Mouse (Mus musculus): ENCODE measurements around the gene Rusc1.

Gene Rusc1

GRCm38 (mm10) chr3:89093175-89093574 lies at the start of gene Rusc1:
Gene Rusc1, minus strand, starts transcription at chr3:89093311.
- peak; percentile 85 to 89 for DNase-seq

DNA sequence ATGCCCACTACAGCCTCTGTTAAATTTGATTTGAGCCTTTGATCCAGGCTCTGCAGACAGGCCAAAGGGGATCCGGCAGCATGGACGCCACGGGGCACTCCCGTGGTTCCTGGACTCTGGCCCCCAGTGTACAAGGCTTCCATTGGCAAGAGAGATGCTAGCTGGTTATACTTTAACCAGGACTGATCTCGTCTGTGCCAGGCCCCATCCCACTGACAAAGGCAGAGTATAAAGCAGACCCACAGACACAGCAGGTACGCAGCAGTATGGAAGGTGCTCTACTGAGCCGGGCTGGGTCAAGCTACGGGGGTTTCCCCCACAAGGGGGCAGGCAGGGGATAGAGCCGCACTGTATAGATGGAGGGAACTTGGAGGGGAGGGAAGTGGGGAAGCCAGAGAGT lies 43.3 kb upstream of the Rusc1 start:
- DNase-seq: peak; percentile 85 to 93

- DNase-seq: no peak
Measured at GRCm38 (mm10) chr3:89135958-89136357, 42.8 kb upstream of the Rusc1 start, which contains the start of gene Pklr. Gene Pklr, plus strand, starts transcription at chr3:89136142.

DNA sequence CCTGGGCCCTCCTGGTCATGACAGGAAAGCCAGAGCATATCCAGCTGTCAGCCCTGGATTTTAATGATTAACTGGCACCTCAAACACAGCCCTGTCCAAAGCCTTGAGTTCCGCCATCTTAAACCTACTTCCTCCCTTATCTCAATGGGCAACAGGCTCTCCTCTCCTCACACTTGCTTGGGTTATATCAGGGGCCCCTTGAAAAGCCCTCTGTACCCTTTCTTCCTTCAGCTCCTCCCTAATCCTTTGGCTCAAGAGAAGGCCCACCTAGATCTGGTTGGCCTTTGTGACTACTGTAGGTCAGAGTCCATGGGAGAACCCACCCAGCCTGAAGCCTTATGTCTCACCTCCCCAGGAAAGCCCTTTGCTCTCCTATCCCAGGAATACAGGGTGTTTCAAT lies 40.6 kb upstream of the Rusc1 start:
- DNase-seq: no peak

- DNase-seq: no peak
Measured at GRCm38 (mm10) chr3:89133063-89133450, 39.9 kb upstream of the Rusc1 start.

GRCm38 (mm10) chr3:89132285-89133062 lies 39.4 kb upstream of the Rusc1 start:
- peak in 1 of 2 experiments; percentile 56 for DNase-seq

DNA sequence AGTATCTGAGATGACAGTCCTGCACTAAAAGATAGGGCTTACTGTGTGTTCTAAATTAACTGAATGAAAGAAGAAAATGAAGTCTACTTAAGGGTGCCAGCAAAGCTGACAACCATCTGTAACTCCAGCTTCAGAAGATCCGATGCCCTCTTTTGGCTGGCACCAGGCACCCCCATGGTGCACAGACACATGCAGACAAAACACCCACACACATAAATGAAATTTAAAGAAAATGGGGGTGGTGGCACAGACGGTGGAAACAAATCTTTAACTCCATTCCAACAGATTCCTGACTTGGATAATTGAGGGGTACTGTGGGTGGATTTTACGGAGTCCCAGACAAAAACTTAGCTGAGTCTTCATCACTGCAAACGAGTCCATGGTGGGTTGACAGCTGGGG lies 38.7 kb upstream of the Rusc1 start:
- DNase-seq: no peak

DNA sequence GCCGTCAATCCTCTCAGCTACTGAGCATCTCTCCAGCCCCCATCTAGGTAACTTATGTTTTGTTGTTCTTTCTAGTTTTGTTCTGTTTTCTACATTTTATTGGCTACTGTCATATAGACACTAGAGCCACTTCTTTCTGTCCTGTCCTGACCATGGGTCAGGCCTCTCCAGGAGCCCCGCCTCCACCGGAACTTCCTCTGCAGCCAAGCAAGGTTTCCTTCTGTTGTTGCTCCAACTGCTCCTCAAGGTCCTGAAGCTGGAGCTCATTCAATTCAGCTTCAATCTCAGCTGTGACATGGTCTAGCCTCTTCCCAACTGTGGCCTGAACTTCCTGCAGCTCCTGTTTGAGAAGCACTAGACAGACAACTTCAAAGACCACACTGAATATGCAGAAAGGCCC lies 36.8 kb upstream of the Rusc1 start:
- DNase-seq: no peak

DNA sequence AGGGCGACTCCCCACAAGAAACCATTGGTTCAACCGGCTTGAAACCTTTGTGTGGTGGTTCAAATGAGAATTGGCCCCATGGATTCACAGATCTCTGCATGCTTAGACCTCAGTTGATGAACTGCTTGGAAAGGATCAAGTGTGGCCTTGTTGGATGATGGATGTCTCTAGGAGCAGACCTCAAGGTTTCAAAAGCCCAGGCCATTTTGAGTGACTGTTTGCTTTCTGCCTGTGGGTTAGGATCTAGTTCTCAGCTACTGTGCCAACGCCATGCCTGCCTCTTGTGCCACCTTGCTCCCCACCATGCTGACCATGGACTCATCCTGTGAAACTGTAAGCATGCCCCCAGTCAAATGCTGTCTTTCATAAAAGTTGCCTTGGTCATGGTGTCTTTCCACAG lies 32.9 kb upstream of the Rusc1 start:
- DNase-seq: no peak

GRCm38 (mm10) chr3:89124241-89124640 lies 31.1 kb upstream of the Rusc1 start:
- peak in 1 of 2 experiments; percentile 60 for DNase-seq

- peak in 1 of 2 experiments; percentile 40 for DNase-seq
Measured at GRCm38 (mm10) chr3:89123313-89123712, 30.2 kb upstream of the Rusc1 start.

DNA sequence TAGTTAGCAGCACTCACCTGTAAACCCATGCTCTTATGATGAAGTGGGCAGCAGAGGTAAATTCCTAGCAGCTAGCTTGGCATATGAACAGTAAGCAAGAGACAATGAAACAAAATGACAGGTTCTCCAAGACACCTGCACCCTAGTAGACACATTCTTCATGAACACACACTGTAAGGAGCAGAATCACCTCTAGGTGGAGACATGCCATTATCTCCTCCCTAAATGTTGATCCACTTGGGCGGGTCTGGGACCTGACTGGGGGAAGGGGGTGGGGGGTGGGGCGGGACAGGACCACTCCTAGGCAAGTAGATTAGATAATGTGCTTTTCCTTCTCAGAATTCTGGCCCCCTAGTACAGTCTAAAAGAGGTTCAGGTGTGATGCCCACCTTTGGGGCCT lies 22.4 kb upstream of the Rusc1 start:
- peak; percentile 50 to 54 for DNase-seq

GRCm38 (mm10) chr3:89113058-89113457 lies 19.9 kb upstream of the Rusc1 start:
- peak; percentile 30 to 66 for DNase-seq

- DNase-seq: no peak
Measured at GRCm38 (mm10) chr3:89108146-89108545, 15.0 kb upstream of the Rusc1 start.

DNA sequence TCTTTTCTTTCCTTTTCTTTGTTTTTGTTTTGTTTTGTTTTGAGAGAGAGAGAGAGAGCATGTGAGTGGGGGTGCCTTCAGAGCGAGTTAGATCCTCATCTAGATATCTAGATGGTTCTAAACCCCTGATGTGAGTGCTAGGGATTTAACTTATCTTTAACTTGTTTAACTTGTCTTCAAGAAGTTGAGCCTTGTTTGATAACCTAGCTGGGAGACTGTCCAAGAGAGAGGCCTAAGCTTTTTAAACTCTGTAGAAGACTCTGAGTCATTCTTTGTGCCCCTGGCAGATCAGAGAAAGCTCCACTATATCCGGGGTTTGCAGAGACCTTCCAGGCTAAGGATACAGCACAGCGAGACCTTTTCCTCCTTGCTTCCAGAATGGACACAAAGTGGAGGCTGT lies 14.4 kb upstream of the Rusc1 start:
- no peak for DNase-seq

DNA sequence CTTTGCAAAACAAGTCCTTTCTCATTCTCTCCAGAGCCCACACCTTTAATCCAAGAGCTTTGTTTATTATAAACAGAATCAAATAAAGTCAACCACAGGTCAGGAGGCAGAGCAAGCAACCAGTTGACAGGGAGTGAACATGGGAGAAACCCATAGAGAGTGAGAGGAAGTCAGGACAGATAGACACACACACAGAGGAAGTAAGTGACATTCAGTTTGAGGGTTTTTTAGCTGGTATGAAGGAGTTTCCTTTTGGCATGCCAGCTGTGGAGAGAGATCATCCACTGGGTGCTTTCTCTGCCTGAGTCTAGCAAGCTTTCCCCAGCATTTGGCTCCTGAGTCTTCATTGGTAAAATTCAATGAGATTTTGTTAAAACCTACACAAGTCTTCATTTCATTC lies 13.8 kb upstream of the Rusc1 start:
- DNase-seq: no peak

DNA sequence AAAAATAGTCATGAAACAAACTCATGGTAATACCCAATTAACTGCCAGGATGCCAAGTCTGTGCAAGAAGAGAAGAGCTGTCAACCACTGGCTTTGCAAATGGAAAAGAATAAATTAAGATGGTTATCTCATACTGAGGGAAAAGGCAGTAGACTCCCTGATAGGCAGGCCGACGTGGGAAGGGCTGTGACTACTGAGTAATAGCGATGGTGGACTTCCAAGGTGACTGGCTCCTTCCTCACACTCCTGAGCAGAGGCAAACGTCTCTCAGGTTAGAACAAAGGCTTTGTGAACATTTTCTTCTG lies 10.1 kb upstream of the Rusc1 start:
- no peak for DNase-seq

- no peak for DNase-seq
Measured at GRCm38 (mm10) chr3:89102495-89103290, 9.6 kb upstream of the Rusc1 start.

DNA sequence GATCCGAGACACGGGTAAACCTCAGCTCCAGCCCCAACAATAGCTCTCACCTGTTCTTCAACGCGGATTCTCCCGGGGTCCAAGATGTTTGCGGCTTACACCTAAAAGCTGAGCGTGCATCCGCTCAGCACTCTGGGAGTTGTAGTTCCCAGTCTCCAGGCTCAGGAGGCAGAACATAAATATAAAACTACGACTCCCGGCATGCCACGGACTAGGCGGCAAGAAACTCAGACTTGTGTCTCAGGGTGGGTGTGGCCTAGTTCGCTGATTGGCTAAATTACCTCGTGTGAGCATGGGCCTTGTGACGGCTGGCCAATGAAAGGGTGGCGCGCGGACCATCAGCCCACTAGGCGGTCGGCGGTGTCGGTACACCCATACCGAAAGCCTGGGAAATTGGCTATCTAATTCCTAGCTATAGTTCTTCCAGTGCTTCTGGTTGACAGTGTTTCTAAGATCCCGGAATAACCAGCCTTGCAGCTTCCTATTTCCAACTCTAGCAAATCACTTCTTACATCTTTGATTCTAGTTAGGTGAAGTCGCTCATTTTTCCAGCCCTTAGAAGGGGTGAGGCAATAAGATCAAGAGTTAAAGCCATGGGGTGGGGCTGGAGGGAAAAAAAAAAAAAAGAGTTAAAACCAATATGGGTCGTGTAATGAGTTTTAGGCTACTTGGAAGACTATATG lies 8.8 kb upstream of the Rusc1 start, which contains the start of gene Fdps:
Fdps (minus strand) TSS at position 148 of the 683 bp plus-strand sequence.
- peak; percentile 97 to 100 for DNase-seq

DNA sequence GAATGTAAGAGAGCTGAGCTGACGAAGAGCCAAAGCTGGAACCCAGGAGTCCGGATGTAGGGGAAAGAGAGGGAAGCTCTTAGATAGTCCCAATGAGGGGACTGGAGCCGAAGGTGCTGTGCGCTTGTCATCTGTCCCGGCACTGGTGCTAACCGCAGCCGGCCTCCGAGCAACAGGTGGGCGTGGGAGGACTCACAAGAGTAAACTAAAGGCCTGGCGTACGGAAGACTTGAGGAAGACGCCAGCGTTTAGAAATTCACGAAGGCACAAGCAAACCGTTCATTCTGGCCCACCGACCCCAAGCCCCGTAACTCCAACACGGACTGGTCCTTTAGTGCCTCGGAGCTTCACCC lies 8.3 kb upstream of the Rusc1 start:
- DNase-seq: no peak

- DNase-seq: no peak
Measured at GRCm38 (mm10) chr3:89100811-89101210, 7.7 kb upstream of the Rusc1 start, which contains the start of gene Gm43738. Gene Gm43738, minus strand, starts transcription at chr3:89101099.

GRCm38 (mm10) chr3:89094021-89094420 lies 910 bp upstream of the Rusc1 start:
- no peak for DNase-seq

DNA sequence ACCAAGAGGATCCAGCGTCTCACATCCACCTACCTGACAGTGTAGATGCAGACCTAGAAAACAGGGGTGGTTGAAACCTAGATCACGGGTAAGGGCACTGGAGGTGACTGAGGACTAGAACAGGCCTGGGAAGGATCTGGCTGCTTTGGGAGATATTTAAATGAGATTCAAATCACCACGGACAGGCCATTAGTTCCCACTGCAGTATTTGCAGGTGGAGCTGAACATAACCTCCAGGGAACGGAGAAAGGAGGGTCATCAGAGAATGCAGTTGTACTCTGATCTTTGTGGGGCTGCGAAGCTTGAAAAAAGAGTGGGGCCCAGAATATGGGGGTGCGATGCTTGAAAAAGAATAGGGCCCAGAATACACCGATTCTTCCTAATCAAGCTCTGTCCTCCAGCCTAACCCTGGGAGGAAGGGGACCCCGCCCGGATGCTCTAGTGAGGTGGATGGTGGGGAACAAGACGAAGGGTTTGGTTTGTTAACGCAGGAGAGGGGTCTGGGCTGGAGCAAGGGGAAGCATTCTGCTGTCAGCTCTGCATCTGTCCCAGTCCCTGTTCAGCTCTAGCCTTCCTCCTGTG lies 511 bp downstream of the Rusc1 start:
- DNase-seq: no peak

Measured in kidney, postnatal 36 days (tissue).